Mouse (Mus musculus): ENCODE results near the gene Tas2r139.
"Not testable (repeated sequence)": the region's sequence is repeated elsewhere in the genome, so short reads cannot be mapped to it uniquely, and the experiment has no call there.

The Tas2r139 gene

DNA sequence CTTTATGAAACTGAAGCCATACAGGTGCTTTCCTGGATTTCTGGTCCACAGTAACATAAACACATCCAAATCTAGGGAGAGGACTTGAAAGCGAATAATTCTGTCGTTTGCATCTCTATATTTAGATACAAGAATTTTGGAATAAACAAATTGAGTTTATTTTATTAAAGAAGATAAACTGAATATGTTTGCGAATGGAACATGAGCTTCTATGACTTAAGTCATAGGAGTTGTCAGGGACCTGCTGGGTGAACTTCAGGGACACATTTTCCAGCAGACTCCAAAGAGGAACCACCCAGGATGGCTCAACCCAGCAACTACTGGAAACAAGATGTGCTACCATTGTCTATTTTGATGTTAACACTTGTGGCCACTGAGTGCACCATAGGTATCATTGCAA is at the start of gene Tas2r139:
Gene Tas2r139 (plus strand): TSS at position 301 of the 400 bp plus-strand sequence.
- no peak for DNase-seq (ENCODE audit: inconsistent ontology term)

DNA sequence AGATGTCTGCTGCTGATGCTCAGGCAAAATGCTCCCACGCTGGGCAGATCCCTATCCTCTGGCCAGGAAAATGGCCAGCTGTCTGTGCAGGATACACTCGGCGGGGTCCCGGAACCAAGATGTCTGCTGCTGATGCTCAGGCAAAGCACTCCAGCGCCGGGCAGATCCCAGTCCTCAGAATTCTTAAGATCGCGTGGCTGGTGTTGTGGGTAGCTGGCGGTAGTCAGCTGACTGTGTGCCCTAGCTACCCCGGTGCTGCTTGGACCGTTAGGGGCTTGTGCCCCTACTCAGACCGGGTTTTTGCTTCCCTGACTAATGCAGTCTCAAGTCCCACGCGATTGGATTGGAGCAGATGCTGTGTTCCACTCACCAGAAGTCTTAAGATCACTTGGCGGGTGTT is 10.4 kb downstream of the Tas2r139 start:
- DNase-seq (ENCODE audit: inconsistent ontology term) = not testable (repeated sequence)

DNA sequence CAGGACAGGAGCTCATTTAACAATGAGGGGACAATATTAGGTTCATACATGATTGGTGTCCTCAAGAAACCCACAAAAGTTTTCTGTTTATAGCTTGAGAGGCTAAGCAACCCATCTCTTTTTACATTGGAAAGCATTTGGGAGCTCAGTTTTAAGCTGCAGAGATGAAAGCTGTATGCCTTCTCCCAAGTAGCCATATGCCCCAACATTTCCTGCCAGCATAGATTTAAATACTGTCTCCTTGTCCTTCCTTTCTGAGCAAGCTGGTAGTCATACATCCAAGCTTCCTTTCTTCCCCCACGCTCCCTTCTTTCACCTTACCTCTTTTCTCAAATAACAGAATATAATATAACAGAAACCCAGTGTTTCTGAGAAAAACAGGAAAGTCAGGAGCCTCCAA is 41.7 kb downstream of the Tas2r139 start:
- no peak for DNase-seq (ENCODE audit: inconsistent ontology term)

DNA sequence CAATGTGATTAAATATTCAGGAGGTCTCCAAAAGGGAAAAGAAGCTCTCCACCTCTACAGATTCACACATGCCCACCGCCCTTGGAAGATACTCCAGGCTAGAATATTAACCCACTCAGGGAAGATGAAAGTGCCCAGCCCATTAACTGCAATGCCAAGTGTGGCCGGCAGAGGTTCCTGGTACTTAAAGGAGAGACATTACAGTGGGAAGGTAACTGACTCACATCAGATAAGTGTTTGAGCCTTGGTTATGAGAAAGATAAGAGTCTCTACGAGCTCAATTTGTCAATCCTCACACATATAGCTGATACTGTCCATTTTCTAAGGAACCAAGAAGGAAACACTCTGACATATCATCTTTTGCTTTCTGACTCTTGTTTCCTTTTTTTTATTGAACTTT is 45.5 kb downstream of the Tas2r139 start:
- no peak for DNase-seq (ENCODE audit: inconsistent ontology term)
